In genomic region chr17:23771284-23772218, GRCm38 (mm10) we compare ENCODE assay signal across 8 mouse cellular contexts. TPM values are rescaled to one million over a fixed set of nuclear protein-coding genes. Genes with fewer than 3 reads are reported as not detected.
DNase-seq lines count a peak whose midpoint lies in the region; ATAC-seq lines count a peak whose summit lies in the region.

Flywch1 (minus strand) TSS chr17:23771602.

- intact Hi-C loops in gastrocnemius, postnatal 14 days (cut with DNase I; ENCODE audit: low total_unique reads): no loop called here
- intact Hi-C loops in left cerebral cortex, postnatal 10 days (cut with DNase I): loop anchor here (5.0 kb wide), 1 partner anchor 56 kb away; the partner anchor contains the start of gene Elob

- DNase-seq in adrenal gland, adult (ENCODE audit: inconsistent age in 2 of 2, low spot score in 1 of 2): peak; percentile 98 to 99
- peak; percentile 99 for DNase-seq in embryo, embryonic 10.5 days (ENCODE audit: low spot score)
- peak; percentile 97 for DNase-seq in gastrocnemius, postnatal 14 days
- peak; percentile 98 to 99 for DNase-seq in left cerebral cortex, postnatal 10 days (ENCODE audit: extremely low spot score in 1 of 2, low spot score in 2 of 2)
- peak; percentile 97 for DNase-seq in right cerebral cortex, postnatal 25 days
- DNase-seq in urinary bladder, postnatal 4 days (ENCODE audit: low spot score in 2 of 2): peak; percentile 96 to 97

- peak; percentile 99 for ATAC-seq in inflammation-experienced regulatory T-cells, adult 6 months
- peak; percentile 96 for ATAC-seq in megakaryocyte-erythroid progenitor cell, adult 5-6 weeks (replicated peaks; ENCODE audit: low FRiP score, low TSS enrichment, poor library complexity, severe bottlenecking)

RNA-seq across cellular contexts. Expression of gene Flywch1, which starts in this region (rescaled TPM):
- 10 to 100 TPM; 35.6 to 35.8 TPM for total RNA-seq in gastrocnemius, postnatal 14 days (2021)
- 10 to 100 TPM; 13.2 to 15.6 (median 13.7) TPM for polyA plus RNA-seq in inflammation-experienced regulatory T-cells, adult 6 months (2017; shearing (Covaris generic))
- 100 to 1,000 TPM; 125 to 133 TPM for total RNA-seq in left cerebral cortex, postnatal 10 days (2021)
- 7.6 and 11.7 TPM in 2 replicates for total RNA-seq in megakaryocyte-erythroid progenitor cell, adult 5-6 weeks (2014; fragmentation: Nextera tagmentation)
- total RNA-seq in megakaryocyte-erythroid progenitor cell, adult 5-6 weeks (2017): 12.5 and 15.4 TPM in 2 replicates

Comparison
In these comparisons a context has a peak if more than half of its experiments do, and no peak if none do; other contexts are left out.
1. Peak in every context shown above with its lines: DNase-seq and ATAC-seq.